Mouse (Mus musculus): ENCODE measurements around the gene Srarp.

Srarp gene

GRCm38 (mm10) chr4:141443641-141444429, 7.9 kb upstream of the Srarp start:
- ChIA-PET CTCF (interaction anchor here in 2 of 4 experiments (0.5 to 2.1 kb wide), 7 partner anchors 9 to 32 kb away, joined by 3 to 4 read pairs (median 3); no protein-coding TSS in a partner anchor), POLR2A (interaction anchor here in 3 of 4 experiments (0.6 to 6.5 kb wide), 15 partner anchors 8 to 627 kb away, joined by 3 to 127 read pairs (median 5); partner anchors contain the start of gene Srarp (in 2 of the 3))

GRCm38 (mm10) chr4:141440877-141441276, 5.0 kb upstream of the Srarp start:
- ChIA-PET POLR2A (interaction anchor here (0.5 to 6.5 kb wide), 56 partner anchors 8 to 791 kb away, joined by 3 to 127 read pairs (median 5); partner anchors contain the start of genes Hspb7 (in 1 of the 4) and Srarp (in 1 of the 4)), CTCF (interaction anchor here in 3 of 4 experiments (0.5 to 2.7 kb wide), 13 partner anchors 8 to 339 kb away, joined by 3 to 20 read pairs (median 5); no protein-coding TSS in a partner anchor)

- POLR2A ChIA-PET: interaction anchor here (0.5 to 6.5 kb wide), 35 partner anchors 8 to 631 kb away, joined by 3 to 127 read pairs (median 4); no protein-coding TSS in a partner anchor
- CTCF ChIA-PET: interaction anchor here in 3 of 4 experiments (0.6 to 1.7 kb wide), 15 partner anchors 8 to 246 kb away, joined by 3 to 5 read pairs (median 3); partner anchors contain the start of gene Rsc1a1 (in 1 of the 3)
These were observed 3.3 kb upstream of the Srarp start for GRCm38 (mm10) chr4:141439083-141439803.

- CTCF ChIA-PET: interaction anchor here (0.5 to 5.0 kb wide), 26 partner anchors 9 to 266 kb away, joined by 3 to 82 read pairs (median 5); partner anchors contain the start of gene Hspb7 (in 2 of the 4)
- POLR2A ChIA-PET: interaction anchor here (0.6 to 9.4 kb wide), 70 partner anchors 8 to 636 kb away, joined by 3 to 90 read pairs (median 5); partner anchors contain the start of genes Hspb7 (in 2 of the 4), Zbtb17 (in 2 of the 4) and Spen (in 1 of the 4)
These were observed 2.7 kb downstream of the Srarp start for GRCm38 (mm10) chr4:141433191-141433590.

- CTCF ChIA-PET: interaction anchor here (0.5 to 5.0 kb wide), 29 partner anchors 9 to 265 kb away, joined by 3 to 82 read pairs (median 5); partner anchors contain the start of gene Hspb7 (in 1 of the 4)
- POLR2A ChIA-PET: interaction anchor here (0.5 to 9.4 kb wide), 80 partner anchors 7 to 843 kb away, joined by 3 to 90 read pairs (median 4); partner anchors contain the start of genes Hspb7 (in 2 of the 4), Zbtb17 (in 2 of the 4), Fam131c (in 1 of the 4) and Spen (in 1 of the 4)
These were observed 3.2 kb downstream of the Srarp start for GRCm38 (mm10) chr4:141432666-141433065.

GRCm38 (mm10) chr4:141430997-141431396, 4.9 kb downstream of the Srarp start:
- ChIA-PET POLR2A (interaction anchor here in 3 of 4 experiments (0.6 to 9.4 kb wide), 44 partner anchors 8 to 270 kb away, joined by 3 to 90 read pairs (median 6); partner anchors contain the start of genes Clcnka (in 1 of the 3), Clcnkb (in 1 of the 3), Hspb7 (in 1 of the 3) and Zbtb17 (in 1 of the 3)), CTCF (interaction anchor here in 3 of 4 experiments (0.5 to 5.0 kb wide), 86 partner anchors 8 to 576 kb away, joined by 3 to 82 read pairs (median 4); partner anchors contain the start of genes Hspb7 (in 2 of the 3), Fblim1 (in 1 of the 3), Tmem82 (in 1 of the 3) and Zbtb17 (in 1 of the 3))

GRCm38 (mm10) chr4:141429847-141430246, 6.1 kb downstream of the Srarp start:
- CTCF ChIA-PET: interaction anchor here (0.5 to 5.0 kb wide), 61 partner anchors 9 to 581 kb away, joined by 3 to 82 read pairs (median 4); partner anchors contain the start of genes Hspb7 (in 3 of the 4) and Zbtb17 (in 1 of the 4)
- POLR2A ChIA-PET: interaction anchor here (0.6 to 11.8 kb wide), 27 partner anchors 9 to 363 kb away, joined by 3 to 342 read pairs (median 4); partner anchors contain the start of genes Hspb7 (in 2 of the 4), Casp9 (in 1 of the 4) and Zbtb17 (in 1 of the 4)

- CTCF ChIA-PET: interaction anchor here (0.5 to 5.0 kb wide), 51 partner anchors 8 to 581 kb away, joined by 3 to 82 read pairs (median 4); partner anchors contain the start of genes Hspb7 (in 3 of the 4) and Zbtb17 (in 1 of the 4)
- POLR2A ChIA-PET: interaction anchor here (0.6 to 11.8 kb wide), 25 partner anchors 9 to 364 kb away, joined by 3 to 342 read pairs (median 4); partner anchors contain the start of genes Hspb7 (in 2 of the 4), Casp9 (in 1 of the 4) and Zbtb17 (in 1 of the 4)
These were observed 6.5 kb downstream of the Srarp start for GRCm38 (mm10) chr4:141429381-141429780.

GRCm38 (mm10) chr4:141427921-141428320, 8.0 kb downstream of the Srarp start:
- POLR2A ChIA-PET: interaction anchor here in 3 of 4 experiments (0.6 to 11.8 kb wide), 38 partner anchors 8 to 322 kb away, joined by 3 to 342 read pairs (median 6); partner anchors contain the start of genes Zbtb17 (in 2 of the 3), Clcnkb (in 1 of the 3), Rsc1a1 (in 1 of the 3) and Srarp (in 1 of the 3)
- CTCF ChIA-PET: interaction anchor here (0.6 to 3.5 kb wide), 7 partner anchors 16 to 227 kb away, joined by 3 to 28 read pairs (median 5); no protein-coding TSS in a partner anchor

- POLR2A ChIA-PET: interaction anchor here in 3 of 4 experiments (0.6 to 11.8 kb wide), 89 partner anchors 8 to 634 kb away, joined by 3 to 342 read pairs (median 6); partner anchors contain the start of genes Clcnkb (in 2 of the 3), Srarp (in 2 of the 3), Tmem82 (in 2 of the 3) and Zbtb17 (in 2 of the 3)
These were observed 8.8 kb downstream of the Srarp start for GRCm38 (mm10) chr4:141426796-141427745.

GRCm38 (mm10) chr4:141425484-141426479, 10.1 kb downstream of the Srarp start:
- POLR2A ChIA-PET: interaction anchor here (0.6 to 11.8 kb wide), 164 partner anchors 7 to 1799 kb away, joined by 3 to 342 read pairs (median 4); partner anchors contain the start of genes Casp9 (in 3 of the 4), Srarp (in 3 of the 4), Tmem82 (in 3 of the 4) and Spen (in 2 of the 4)
- CTCF ChIA-PET: interaction anchor here (0.5 to 3.5 kb wide), 52 partner anchors 8 to 384 kb away, joined by 3 to 39 read pairs (median 4); partner anchors contain the start of genes Srarp (in 2 of the 4), Clcnka (in 1 of the 4), Fam131c (in 1 of the 4) and Fbxo42 (in 1 of the 4)

More at GRCm38 (mm10) chr4:141426796-141427745, 8.8 kb downstream of the Srarp start:
- CTCF ChIA-PET: interaction anchor here (0.6 to 3.5 kb wide), 31 partner anchors 8 to 279 kb away, joined by 3 to 39 read pairs (median 4); partner anchors contain the start of genes Fbxo42 (in 1 of the 4), Srarp (in 1 of the 4) and Tmem82 (in 1 of the 4)

GRCm38 (mm10) chr4:141423691-141424431, 12.0 kb downstream of the Srarp start:
- ChIA-PET POLR2A (interaction anchor here in 3 of 4 experiments (0.5 to 11.8 kb wide), 18 partner anchors 9 to 236 kb away, joined by 3 to 342 read pairs (median 8); partner anchors contain the start of genes Fam131c (in 1 of the 3), Srarp (in 1 of the 3) and Zbtb17 (in 1 of the 3)), CTCF (interaction anchor here in 1 of 4 experiments (0.9 to 2.6 kb wide), 3 partner anchors 12 to 257 kb away, joined by 3 to 39 read pairs (median 3); no protein-coding TSS in a partner anchor)

GRCm38 (mm10) chr4:141423288-141423687, 12.6 kb downstream of the Srarp start:
- ChIA-PET POLR2A (interaction anchor here in 3 of 4 experiments (0.5 to 11.8 kb wide), 11 partner anchors 9 to 153 kb away, joined by 3 to 342 read pairs (median 4); partner anchors contain the start of gene Srarp (in 1 of the 3)), CTCF (interaction anchor here in 2 of 4 experiments (0.7 to 1.0 kb wide), 3 partner anchors 12 to 256 kb away, joined by 3 read pairs; no protein-coding TSS in a partner anchor)

All from embryonic stem cell, embryonic (primary cell).